Mouse (Mus musculus): Measurements from ENCODE around the gene Slc16a3. TPM values are rescaled to one million over a fixed set of nuclear protein-coding genes. Genes with fewer than 3 reads are reported as not detected.

Slc16a3 gene
- polyA plus RNA-seq, 1 experiment from 2014 or later = 2.9 TPM

DNA sequence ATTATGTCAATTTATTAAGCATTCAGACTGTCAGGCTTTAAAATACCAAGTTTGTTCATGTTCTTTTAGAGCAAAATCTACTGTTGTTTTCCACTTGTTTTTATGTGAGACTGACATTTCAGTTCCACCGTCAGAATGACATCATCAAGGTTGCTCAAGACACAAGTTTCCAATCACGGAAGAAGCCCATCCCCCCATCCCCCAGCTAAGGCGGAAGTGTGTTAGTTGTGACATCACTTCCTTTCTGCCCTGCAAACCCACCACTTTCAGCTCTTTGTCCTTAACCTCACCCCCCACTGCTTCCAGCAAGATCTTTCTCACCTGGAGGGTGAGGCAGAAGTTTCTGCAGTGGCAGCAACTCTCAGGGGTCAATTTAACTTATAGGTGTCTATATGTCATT lies 31.8 kb upstream of the Slc16a3 start:
- H3K4me1 ChIP-seq (ENCODE audit: control insufficient read depth, insufficient read depth, low read length) = no peaks in the 10 kb centered on the region
- 84% methylated on average over 3 of the region's 3 CpGs for WGBS
- no peak overlapping the region for H3K9ac ChIP-seq (replicated peaks; ENCODE audit: low read depth, low read length)
- no peaks in the 10 kb centered on the region for H3K27me3 ChIP-seq (ENCODE audit: control insufficient read depth, insufficient read depth, low read length)
- H3K4me2 ChIP-seq (ENCODE audit: low read depth, low read length) = no peak overlapping the region
- H3K27ac ChIP-seq (ENCODE audit: low read depth, low read length) = no peak overlapping the region
- H3K4me3 ChIP-seq (ENCODE audit: low read depth, low read length) = no peak overlapping the region
- no peak for ATAC-seq (ENCODE audit: low read depth)
- H3K36me3 ChIP-seq (ENCODE audit: control insufficient read depth, insufficient read depth, low read length) = peaks cover 15% of the 10 kb centered on the region; the same call in 1 of the 2 replicates
- no peaks in the 10 kb centered on the region for H3K9me3 ChIP-seq (ENCODE audit: control insufficient read depth, low read length)

DNA sequence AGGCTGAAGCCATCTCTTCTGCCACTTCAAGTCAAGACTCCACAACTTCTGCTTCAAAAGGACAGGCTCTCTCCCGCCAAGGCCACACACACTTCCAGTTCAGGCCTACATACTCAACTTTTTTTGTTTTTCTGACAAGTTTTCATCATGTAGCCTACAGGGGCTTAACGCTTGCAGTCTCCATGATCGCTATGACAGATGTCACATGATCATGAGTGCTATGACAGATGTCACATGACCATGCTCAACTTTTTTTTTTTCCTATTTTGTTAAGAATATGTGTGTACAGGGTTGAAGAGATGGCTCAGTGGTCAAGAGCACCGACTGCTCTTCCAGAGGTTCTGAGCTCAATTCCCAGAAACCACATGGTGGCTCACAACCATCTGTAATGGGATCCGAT lies 30.5 kb upstream of the Slc16a3 start:
- H3K27ac ChIP-seq (ENCODE audit: low read depth, low read length) = no peak overlapping the region
- no peak for ATAC-seq (ENCODE audit: low read depth)
- no peaks in the 10 kb centered on the region for H3K4me1 ChIP-seq (ENCODE audit: control insufficient read depth, insufficient read depth, low read length)
- no peaks in the 10 kb centered on the region for H3K27me3 ChIP-seq (ENCODE audit: control insufficient read depth, insufficient read depth, low read length)
- 95% methylated on average over 5 of the region's 5 CpGs for WGBS
- no peaks in the 10 kb centered on the region for H3K9me3 ChIP-seq (ENCODE audit: control insufficient read depth, low read length)
- H3K4me3 ChIP-seq (ENCODE audit: low read depth, low read length) = no peak overlapping the region
- H3K9ac ChIP-seq (replicated peaks; ENCODE audit: low read depth, low read length) = no peak overlapping the region
- H3K36me3 ChIP-seq (ENCODE audit: control insufficient read depth, insufficient read depth, low read length) = peaks cover 17% of the 10 kb centered on the region; the same call in 1 of the 2 replicates
- H3K4me2 ChIP-seq (ENCODE audit: low read depth, low read length) = no peak overlapping the region

DNA sequence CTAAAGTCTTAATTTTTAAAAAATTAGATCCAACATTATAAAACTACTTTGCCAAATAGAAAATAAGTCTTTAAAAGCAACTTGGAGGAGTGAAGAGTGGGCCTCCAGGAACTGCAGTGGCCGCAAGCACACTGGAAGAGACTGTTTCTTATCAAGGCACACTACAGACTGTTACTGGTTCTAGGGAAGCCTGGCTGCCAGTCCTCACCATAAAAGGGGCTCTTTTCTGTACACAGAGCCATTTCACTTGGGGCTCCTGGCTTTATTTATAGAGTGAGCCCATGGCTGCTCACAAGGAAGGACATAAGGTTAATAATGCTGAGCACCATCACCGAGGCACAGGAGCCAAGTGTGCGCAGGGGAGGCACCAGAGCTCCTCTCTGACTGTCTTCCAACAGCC lies 25.8 kb upstream of the Slc16a3 start:
- Histone ChIP-seq H3K27ac (ENCODE audit: low read depth, low read length) (no peak overlapping the region), H3K4me3 (ENCODE audit: low read depth, low read length) (no peak overlapping the region), H3K27me3 (ENCODE audit: control insufficient read depth, insufficient read depth, low read length) (no peaks in the 10 kb centered on the region), H3K4me2 (ENCODE audit: low read depth, low read length) (no peak overlapping the region), H3K9ac (replicated peaks; ENCODE audit: low read depth, low read length) (no peak overlapping the region), H3K36me3 (ENCODE audit: control insufficient read depth, insufficient read depth, low read length) (peaks cover 15% of the 10 kb centered on the region; the same call in 1 of the 2 replicates), H3K9me3 (ENCODE audit: control insufficient read depth, low read length) (no peaks in the 10 kb centered on the region), H3K4me1 (ENCODE audit: control insufficient read depth, insufficient read depth, low read length) (no peaks in the 10 kb centered on the region)
- WGBS = 95% methylated on average over 3 of the region's 3 CpGs
- ATAC-seq (ENCODE audit: low read depth) = no peak

DNA sequence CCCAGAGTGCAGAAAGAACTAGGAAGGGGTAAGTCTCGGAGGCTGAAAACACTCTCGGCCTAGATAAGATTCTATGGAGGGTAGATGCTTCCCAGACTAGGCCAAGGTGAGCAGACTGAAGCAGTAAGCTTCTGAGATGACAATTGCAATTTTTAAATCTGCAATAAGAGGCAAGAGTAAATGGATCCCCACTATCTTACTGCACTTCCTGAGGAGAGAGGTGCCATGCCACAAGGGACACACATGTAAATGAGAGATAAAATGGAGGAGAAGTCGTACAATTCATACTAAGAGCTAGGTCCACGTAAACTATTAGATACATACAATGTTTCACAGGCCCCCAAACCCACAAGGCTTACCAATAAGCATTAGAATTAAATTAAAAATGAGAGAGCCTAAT lies 19.8 kb upstream of the Slc16a3 start:
- Histone ChIP-seq H3K9ac (replicated peaks; ENCODE audit: low read depth, low read length) (no peak overlapping the region), H3K36me3 (ENCODE audit: control insufficient read depth, insufficient read depth, low read length) (no peaks in the 10 kb centered on the region), H3K4me3 (ENCODE audit: low read depth, low read length) (no peak overlapping the region), H3K27ac (ENCODE audit: low read depth, low read length) (no peak overlapping the region), H3K27me3 (ENCODE audit: control insufficient read depth, insufficient read depth, low read length) (no peaks in the 10 kb centered on the region), H3K4me2 (ENCODE audit: low read depth, low read length) (no peak overlapping the region), H3K4me1 (ENCODE audit: control insufficient read depth, insufficient read depth, low read length) (no peaks in the 10 kb centered on the region), H3K9me3 (ENCODE audit: control insufficient read depth, low read length) (no peaks in the 10 kb centered on the region)
- ATAC-seq (ENCODE audit: low read depth) = no peak
- 86% methylated on average over 4 of the region's 4 CpGs for WGBS

DNA sequence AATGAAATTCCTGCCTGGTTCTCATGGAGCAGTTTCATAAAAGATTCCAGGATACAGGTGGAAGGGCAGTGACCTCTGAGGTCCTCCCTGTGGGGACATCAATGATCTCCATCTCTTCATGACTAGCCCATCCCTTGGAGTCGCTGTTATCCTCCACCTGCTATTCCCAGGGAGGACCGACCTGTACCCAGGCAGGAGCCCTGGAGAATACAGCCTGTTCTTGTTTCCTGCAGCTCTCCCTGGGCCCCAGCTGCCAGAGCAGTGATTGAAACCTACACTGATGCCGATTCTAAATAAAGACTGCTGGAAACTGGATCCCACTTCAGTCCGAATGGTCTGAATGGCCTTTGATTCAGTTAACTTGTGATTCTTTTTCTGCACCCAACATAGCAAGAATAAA lies 16.8 kb upstream of the Slc16a3 start:
- no peaks in the 10 kb centered on the region for H3K4me1 ChIP-seq (ENCODE audit: control insufficient read depth, insufficient read depth, low read length)
- no peak overlapping the region for H3K4me2 ChIP-seq (ENCODE audit: low read depth, low read length)
- WGBS = 87% methylated on average over 4 of the region's 4 CpGs
- no peak overlapping the region for H3K27ac ChIP-seq (ENCODE audit: low read depth, low read length)
- H3K9ac ChIP-seq (replicated peaks; ENCODE audit: low read depth, low read length) = no peak overlapping the region
- no peak overlapping the region for H3K4me3 ChIP-seq (ENCODE audit: low read depth, low read length)
- H3K36me3 ChIP-seq (ENCODE audit: control insufficient read depth, insufficient read depth, low read length) = no peaks in the 10 kb centered on the region
- no peaks in the 10 kb centered on the region for H3K27me3 ChIP-seq (ENCODE audit: control insufficient read depth, insufficient read depth, low read length)
- no peak for ATAC-seq (ENCODE audit: low read depth)
- no peaks in the 10 kb centered on the region for H3K9me3 ChIP-seq (ENCODE audit: control insufficient read depth, low read length)

DNA sequence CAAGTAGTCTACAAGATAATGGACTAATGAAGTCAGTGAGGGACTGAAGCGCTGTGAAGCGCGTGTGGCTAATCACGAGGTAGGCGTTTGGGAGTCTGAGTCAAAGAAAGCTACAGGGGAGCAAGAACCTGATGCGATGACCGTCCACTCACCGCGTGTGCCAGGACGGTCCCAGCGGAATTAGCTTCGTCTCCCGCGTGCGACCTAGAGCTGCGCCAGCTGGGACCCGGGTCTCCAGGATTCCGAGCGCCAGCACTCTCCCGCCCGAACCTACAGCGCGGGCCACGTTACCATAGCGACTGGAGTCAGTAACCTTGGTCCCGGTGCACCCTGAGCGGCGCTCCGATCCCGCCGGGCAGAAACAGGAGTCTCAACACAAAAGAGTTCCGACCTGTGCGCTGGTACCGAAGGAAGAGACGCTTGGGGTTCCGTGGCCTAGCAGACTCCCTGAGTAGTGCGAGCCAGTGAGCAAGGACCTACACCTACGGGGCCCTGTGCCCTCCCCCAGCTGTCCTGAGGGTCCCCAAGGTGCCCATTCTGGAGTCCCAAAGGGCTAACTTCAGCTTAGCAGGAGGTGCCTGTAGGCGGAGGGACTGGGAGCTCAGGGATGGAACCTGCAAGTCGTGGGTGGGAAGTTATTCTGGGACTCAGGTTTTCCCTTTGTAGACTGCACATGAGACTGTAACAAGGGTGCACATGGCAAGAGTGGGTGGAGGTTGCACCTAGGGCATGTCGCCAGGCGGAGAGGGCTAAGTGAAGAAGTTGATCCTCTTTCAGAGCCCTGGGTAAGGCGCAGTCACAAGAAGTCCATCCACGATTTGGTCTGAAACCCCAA lies 15.5 kb upstream of the Slc16a3 start, which contains the start of gene Ccdc57:
TSS of gene Ccdc57 (minus strand) at position 309 of the 835 bp plus-strand sequence.
- Histone ChIP-seq H3K4me1 (ENCODE audit: control insufficient read depth, insufficient read depth, low read length) (no peaks in the 10 kb centered on the region), H3K27ac (ENCODE audit: low read depth, low read length) (no peak within 1 kb of the TSS), H3K9ac (replicated peaks; ENCODE audit: low read depth, low read length) (peak within 1 kb of the TSS; percentile 39), H3K4me3 (ENCODE audit: low read depth, low read length) (peak within 1 kb of the TSS; percentile 63), H3K4me2 (ENCODE audit: low read depth, low read length) (peak within 1 kb of the TSS; percentile 56), H3K36me3 (ENCODE audit: control insufficient read depth, insufficient read depth, low read length) (no peaks in the 10 kb centered on the region), H3K9me3 (ENCODE audit: control insufficient read depth, low read length) (no peaks in the 10 kb centered on the region), H3K27me3 (ENCODE audit: control insufficient read depth, insufficient read depth, low read length) (no peaks in the 10 kb centered on the region)
- peak; percentile 95 for ATAC-seq (ENCODE audit: low read depth)
- 9% methylated on average over 44 of the region's 44 CpGs for WGBS

DNA sequence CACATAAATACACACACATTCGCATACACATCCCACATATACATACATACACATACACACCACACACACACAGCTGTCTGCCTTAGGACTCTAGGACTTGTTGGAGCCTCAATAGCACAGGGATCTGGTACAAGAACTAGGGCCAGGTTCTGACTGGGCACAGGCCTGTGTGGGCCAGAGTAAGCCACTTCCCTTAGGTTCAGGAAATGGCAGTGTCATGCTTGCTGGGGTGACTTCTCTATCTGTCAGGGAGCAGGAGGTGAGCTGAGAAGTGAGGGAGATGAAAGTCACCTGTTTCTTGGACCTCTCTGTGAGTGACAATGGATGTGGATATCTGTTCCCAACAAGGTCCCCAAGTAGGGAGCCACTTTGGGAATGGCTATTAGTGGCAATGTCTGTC lies 10.3 kb upstream of the Slc16a3 start:
- Histone ChIP-seq H3K9me3 (ENCODE audit: control insufficient read depth, low read length) (no peaks in the 10 kb centered on the region), H3K4me1 (ENCODE audit: control insufficient read depth, insufficient read depth, low read length) (no peaks in the 10 kb centered on the region), H3K36me3 (ENCODE audit: control insufficient read depth, insufficient read depth, low read length) (no peaks in the 10 kb centered on the region), H3K27ac (ENCODE audit: low read depth, low read length) (no peak overlapping the region), H3K4me2 (ENCODE audit: low read depth, low read length) (no peak overlapping the region), H3K9ac (replicated peaks; ENCODE audit: low read depth, low read length) (no peak overlapping the region), H3K27me3 (ENCODE audit: control insufficient read depth, insufficient read depth, low read length) (no peaks in the 10 kb centered on the region), H3K4me3 (ENCODE audit: low read depth, low read length) (no peak overlapping the region)
- WGBS = 100% methylated on average over 1 of the region's 1 CpGs
- no peak for ATAC-seq (ENCODE audit: low read depth)

DNA sequence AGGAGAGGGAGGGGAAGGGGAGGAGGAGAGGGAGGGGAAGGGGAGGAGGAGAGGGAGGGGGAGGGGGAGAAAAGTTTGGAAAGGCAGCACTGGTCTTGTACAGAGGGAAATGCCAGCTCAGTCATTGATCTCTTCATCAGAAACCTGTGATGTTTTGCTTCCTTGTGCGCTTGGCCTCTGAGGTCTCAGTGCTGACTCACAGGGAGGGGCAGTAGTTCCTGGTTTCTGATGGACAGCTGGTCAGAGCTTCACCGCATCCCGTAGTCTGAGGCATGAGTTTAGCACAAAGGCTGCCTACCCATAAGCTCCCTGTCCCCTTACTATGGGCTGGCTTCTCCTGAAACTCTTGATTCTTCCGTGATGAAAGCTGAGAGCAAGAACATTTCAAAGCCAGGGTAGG lies 9.5 kb upstream of the Slc16a3 start:
- no peak for ATAC-seq (ENCODE audit: low read depth)
- Histone ChIP-seq H3K9me3 (ENCODE audit: control insufficient read depth, low read length) (no peaks in the 10 kb centered on the region), H3K27me3 (ENCODE audit: control insufficient read depth, insufficient read depth, low read length) (no peaks in the 10 kb centered on the region), H3K4me2 (ENCODE audit: low read depth, low read length) (no peak overlapping the region), H3K27ac (ENCODE audit: low read depth, low read length) (no peak overlapping the region), H3K4me1 (ENCODE audit: control insufficient read depth, insufficient read depth, low read length) (no peaks in the 10 kb centered on the region), H3K9ac (replicated peaks; ENCODE audit: low read depth, low read length) (no peak overlapping the region), H3K4me3 (ENCODE audit: low read depth, low read length) (no peak overlapping the region), H3K36me3 (ENCODE audit: control insufficient read depth, insufficient read depth, low read length) (no peaks in the 10 kb centered on the region)
- WGBS = 40% methylated on average over 4 of the region's 4 CpGs

DNA sequence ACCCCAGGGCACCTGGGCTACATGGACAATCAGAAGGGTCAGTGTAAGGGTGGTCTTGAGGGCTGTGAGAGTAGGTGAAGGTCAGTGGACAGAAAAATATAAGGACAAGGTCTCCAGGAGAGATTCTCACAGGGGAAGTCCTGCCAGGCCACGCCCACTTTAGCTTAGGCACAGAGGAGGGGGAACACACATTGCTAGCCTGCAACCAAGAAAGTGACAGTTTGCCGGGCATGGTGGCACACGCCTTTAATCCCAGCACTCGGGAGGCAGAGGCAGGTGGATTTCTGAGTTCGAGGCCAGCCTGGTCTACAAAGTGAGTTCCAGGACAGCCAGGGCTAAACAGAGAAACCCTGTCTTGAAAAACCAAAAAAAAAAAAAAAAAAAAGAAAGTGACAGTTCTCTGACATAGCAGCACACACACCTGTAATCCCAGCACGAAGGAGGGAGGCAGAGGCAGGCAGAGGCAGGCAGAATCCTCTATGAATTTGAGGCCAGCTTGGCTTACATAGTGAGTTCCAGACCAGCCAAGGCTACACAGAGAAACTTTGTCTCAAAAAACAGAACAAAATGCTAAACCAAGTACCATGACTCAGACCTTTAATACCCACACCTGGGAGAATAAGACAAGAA lies 8.5 kb upstream of the Slc16a3 start:
- no peak for ATAC-seq (ENCODE audit: low read depth)
- Histone ChIP-seq H3K27me3 (ENCODE audit: control insufficient read depth, insufficient read depth, low read length) (no peaks in the 10 kb centered on the region), H3K27ac (ENCODE audit: low read depth, low read length) (no peak overlapping the region), H3K9ac (replicated peaks; ENCODE audit: low read depth, low read length) (no peak overlapping the region), H3K9me3 (ENCODE audit: control insufficient read depth, low read length) (no peaks in the 10 kb centered on the region), H3K36me3 (ENCODE audit: control insufficient read depth, insufficient read depth, low read length) (no peaks in the 10 kb centered on the region), H3K4me1 (ENCODE audit: control insufficient read depth, insufficient read depth, low read length) (no peaks in the 10 kb centered on the region), H3K4me2 (ENCODE audit: low read depth, low read length) (no peak overlapping the region), H3K4me3 (ENCODE audit: low read depth, low read length) (no peak overlapping the region)
- 54% methylated on average over 5 of the region's 6 CpGs for WGBS

Measured in neural tube, embryonic 14.5 days (tissue).